Mouse (Mus musculus) thymus, adult 2 months (tissue): ENCODE results near the gene Plac8.

Source experiments
- CTCF ChIP-seq: fragments of 200-500 bp; IDR thresholded peaks from 2 replicates; pipeline ENCODE4 v1.5.1; 2012; ENCODE audit warnings: mild to moderate bottlenecking, control low read depth, low read length, moderate library complexity, borderline replicate concordance; ENCODE audit not compliant: control insufficient read depth, poor library complexity, insufficient read depth; ENCODE audit errors: extremely low read depth
- POLR2A ChIP-seq: fragments of 200-500 bp; IDR thresholded peaks from 2 replicates; pipeline ENCODE4 v1.6.1; 2012; ENCODE audit warnings: mild to moderate bottlenecking, low read length, control low read depth, moderate library complexity; ENCODE audit not compliant: control insufficient read depth, poor library complexity, insufficient read depth; ENCODE audit errors: extremely low read depth

DNA sequence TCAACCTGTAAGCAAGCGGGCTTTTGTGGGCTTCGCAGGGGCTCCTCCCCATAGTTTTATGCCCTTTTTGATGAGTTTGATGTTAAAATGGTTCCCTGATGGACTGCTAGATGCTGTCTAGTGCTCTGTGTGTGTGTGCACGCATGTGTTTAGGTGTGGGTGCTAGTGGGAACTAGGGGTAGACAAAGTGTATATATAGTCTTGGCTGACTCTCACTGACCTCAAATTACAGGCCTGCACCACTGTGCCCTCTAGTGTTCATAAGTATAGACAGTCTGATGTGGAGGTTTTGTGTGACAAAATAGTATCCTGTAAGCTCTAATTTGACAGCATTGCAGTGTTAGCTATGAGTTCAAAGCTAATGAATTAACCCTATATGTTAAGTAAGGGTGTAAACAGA is 35.4 kb downstream of the Plac8 start:
- TF ChIP-seq POLR2A, result no peak
- TF ChIP-seq CTCF, result no peak
